Mouse (Mus musculus) neural tube, embryonic 12.5 days (tissue): Measurements from ENCODE around the gene Sit1. TPM values are rescaled to one million over a fixed set of nuclear protein-coding genes. Genes with fewer than 3 reads are reported as not detected.

Source experiments
- polyA plus RNA-seq: library from polyadenylated mRNA; unstranded; fragments of >200 nt; fragmentation: Nextera tagmentation; extraction: Ambion mirVana; gene quantifications from 2 replicates; pipeline ENCODE4 v1.2.1, GENCODE M21; 2016

The Sit1 gene
- polyA plus RNA-seq, 1 experiment from 2014 or later: not detected

Other genes with a start within 250 kb of the Sit1 start
- gene Atp8b5, start 216.6 kb downstream of the Sit1 start, polyA plus RNA-seq: 0.08 and 0.10 TPM in 2 replicates
- 52.7 and 53.3 TPM in 2 replicates for gene Rusc2, start 101.8 kb downstream of the Sit1 start, polyA plus RNA-seq
- gene Fam166b, start 54.6 kb downstream of the Sit1 start, polyA plus RNA-seq: 0.34 TPM in 1 of 2 replicates, not detected in the other
- 14.9 and 15.4 TPM in 2 replicates for gene Tesk1, start 41.8 kb downstream of the Sit1 start, polyA plus RNA-seq
- 2.7 and 2.9 TPM in 2 replicates for gene Cd72, start 29.1 kb downstream of the Sit1 start, polyA plus RNA-seq
- gene Ccdc107, start 9.2 kb upstream of the Sit1 start, polyA plus RNA-seq: 54.0 and 54.6 TPM in 2 replicates
- 24.8 and 27.0 TPM in 2 replicates for gene Arhgef39, start 16.0 kb upstream of the Sit1 start, polyA plus RNA-seq
- 0.33 and 0.41 TPM in 2 replicates for gene Car9, start 23.2 kb upstream of the Sit1 start, polyA plus RNA-seq
- 83.5 and 93.0 TPM in 2 replicates for gene Tpm2, start 40.0 kb upstream of the Sit1 start, polyA plus RNA-seq
- gene Creb3, start 78.6 kb upstream of the Sit1 start, polyA plus RNA-seq: 68.0 and 71.0 TPM in 2 replicates
- gene Tln1, start 79.0 kb upstream of the Sit1 start, polyA plus RNA-seq: 59.6 and 65.6 TPM in 2 replicates
- gene Rgp1, start 95.0 kb upstream of the Sit1 start, polyA plus RNA-seq: 29.5 and 36.3 TPM in 2 replicates
- 50.4 and 55.4 TPM in 2 replicates for gene Gba2, start 95.1 kb upstream of the Sit1 start, polyA plus RNA-seq
- 1.3 and 2.8 TPM in 2 replicates for gene Msmp, start 100.8 kb upstream of the Sit1 start, polyA plus RNA-seq
- 45.4 and 60.1 TPM in 2 replicates for gene Npr2, start 148.2 kb upstream of the Sit1 start, polyA plus RNA-seq
- gene Spag8, start 169.9 kb upstream of the Sit1 start, polyA plus RNA-seq: 2.7 and 3.0 TPM in 2 replicates
- gene Hint2, start 172.7 kb upstream of the Sit1 start, polyA plus RNA-seq: 71.0 and 74.6 TPM in 2 replicates
- gene Tmem8b, start 185.2 kb upstream of the Sit1 start, polyA plus RNA-seq: 11.8 and 14.2 TPM in 2 replicates
- gene Fam221b, start 185.4 kb upstream of the Sit1 start, polyA plus RNA-seq: 3.2 and 3.3 TPM in 2 replicates
- gene Olfr70, start 217.1 kb upstream of the Sit1 start, polyA plus RNA-seq: not detected in 2 replicates
- gene Olfr71, start 226.5 kb upstream of the Sit1 start, polyA plus RNA-seq: not detected in 2 replicates
- gene Hrct1, start 243.5 kb upstream of the Sit1 start, polyA plus RNA-seq: 0.22 TPM in 1 of 2 replicates, not detected in the other
- gene Spaar, start 246.3 kb upstream of the Sit1 start, polyA plus RNA-seq: not detected in 2 replicates